Mouse (Mus musculus) urinary bladder, postnatal 25 days (tissue): Measurements from ENCODE around the gene Cebpb.

ENCODE experiments used
- DNase-seq: peaks from one replicate; pipeline ENCODE4 v3.0.0; 2022; ENCODE audit warnings: low spot score

Cebpb gene

DNA sequence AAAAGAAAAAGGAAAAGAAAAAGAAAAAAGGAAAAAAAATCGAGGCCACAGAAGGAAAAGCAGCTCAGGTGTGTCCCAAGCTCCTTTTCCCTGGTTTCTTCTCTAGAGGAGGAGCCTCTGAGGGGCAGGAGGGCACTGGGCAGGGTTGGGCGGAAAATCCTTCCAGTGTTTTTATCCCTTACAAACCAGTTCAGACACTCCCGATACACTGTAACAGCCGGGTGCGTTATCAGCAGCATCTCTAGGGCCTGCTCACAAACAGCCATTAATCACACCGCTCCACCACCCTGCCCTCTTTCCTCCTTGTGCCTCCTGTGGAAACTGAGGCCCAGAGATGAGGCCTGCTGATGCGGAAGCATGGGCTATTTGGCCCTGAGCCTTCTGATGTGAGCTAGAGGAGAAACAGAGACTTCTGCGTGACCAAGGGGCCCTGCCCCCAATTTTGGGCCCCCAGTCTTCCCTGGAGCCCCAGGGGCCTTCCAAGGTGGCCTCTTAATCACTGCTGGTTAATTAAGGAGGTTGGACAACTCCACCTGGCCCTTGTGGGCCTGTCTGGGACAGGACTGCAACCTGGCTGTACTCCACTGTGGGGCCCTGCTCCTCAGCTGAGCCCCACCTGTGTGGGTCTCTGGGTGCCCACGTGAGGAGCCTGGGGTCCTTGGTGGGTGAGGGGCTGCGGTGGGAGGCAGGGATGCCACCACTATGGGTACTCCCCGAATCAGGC lies 32.6 kb downstream of the Cebpb start:
- no peak for DNase-seq

DNA sequence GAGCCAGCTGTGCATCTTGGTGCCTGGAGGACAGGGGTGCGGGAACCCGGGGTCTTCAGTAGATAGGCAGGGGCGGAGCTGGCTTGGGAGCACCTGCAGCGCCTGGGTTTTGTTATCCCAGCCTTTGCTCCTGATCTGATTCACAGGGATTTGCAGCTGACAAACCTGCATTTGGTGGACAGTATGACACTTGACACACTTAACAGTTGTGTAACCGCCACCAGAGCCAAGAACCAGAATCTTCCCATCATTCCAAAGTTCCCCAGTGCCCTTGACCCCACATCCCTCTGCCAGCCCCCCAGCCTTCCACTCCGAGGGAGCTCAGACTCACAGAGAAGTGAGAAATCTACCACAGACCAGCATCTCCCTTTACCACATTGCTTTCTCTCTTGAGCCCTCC lies 33.8 kb downstream of the Cebpb start:
- no peak for DNase-seq

DNA sequence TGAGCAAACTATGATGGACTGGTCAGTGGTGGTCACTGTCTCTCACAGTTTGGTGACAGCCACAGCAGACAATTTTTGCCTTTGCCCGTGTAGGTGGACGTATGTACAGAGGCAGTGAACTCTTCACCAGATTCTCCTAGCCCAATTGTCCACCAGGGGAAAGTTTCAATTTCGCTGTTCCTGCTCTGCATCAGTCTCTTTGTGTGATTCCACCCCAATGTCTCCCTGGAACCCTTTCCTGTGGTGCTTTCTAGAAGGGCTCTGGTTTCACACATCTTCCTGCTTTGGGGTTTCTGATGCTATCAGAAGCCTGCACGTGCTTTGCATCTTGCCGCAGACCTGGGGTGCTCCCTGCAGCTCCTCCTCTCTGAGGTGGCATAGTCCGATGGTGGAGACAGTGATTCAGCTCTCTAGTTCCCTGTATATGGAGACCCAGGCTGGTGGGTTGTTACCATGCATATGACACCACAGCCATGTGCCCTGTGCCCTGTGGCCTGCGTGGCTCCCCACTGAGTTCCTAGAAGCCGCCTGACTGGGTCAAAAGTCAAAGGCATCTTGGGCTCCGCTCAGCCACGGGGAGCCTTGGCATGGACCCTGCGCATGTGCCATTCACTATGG lies 35.0 kb downstream of the Cebpb start:
- DNase-seq, result no peak

DNA sequence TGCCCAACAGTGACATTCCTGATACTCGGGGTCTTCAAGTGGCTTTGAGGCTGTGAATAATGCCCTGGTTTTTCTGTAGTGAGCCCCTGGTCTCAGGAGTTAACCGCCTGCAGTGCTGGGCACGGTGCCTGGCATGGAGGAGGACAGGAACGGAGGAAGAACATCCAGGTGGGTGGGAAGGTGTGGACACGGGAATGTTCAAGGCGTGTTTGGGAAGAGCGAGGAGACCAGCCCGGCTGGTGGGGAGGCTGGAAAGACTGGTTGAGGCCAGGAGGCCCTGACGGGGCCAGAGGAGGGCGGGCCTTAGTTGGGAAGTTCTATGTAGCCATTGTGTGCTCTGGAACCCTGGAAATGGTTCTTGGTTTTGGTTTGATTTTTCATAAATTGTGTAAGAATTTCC lies 37.2 kb downstream of the Cebpb start:
- no peak for DNase-seq

DNA sequence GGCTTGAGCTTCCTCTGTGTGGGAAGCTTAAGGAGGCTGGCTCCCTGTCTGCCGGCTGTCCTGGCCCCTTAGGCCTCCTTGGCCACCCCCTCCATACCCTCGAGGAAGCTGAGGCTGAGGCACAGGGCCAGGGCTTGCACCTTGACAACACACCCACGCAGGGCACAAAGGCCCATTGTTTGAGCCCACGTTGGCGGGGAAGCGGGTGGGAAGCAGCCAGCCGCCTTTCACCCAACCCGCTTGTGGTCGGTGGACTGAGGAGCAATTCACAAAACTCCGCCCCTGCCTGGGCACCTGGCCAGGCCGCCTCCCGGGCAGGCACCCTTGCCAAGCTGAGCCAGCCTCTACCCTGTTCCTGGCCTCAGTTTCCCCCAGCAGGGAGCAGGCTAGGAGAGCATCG lies 38.4 kb downstream of the Cebpb start:
- no peak for DNase-seq

DNA sequence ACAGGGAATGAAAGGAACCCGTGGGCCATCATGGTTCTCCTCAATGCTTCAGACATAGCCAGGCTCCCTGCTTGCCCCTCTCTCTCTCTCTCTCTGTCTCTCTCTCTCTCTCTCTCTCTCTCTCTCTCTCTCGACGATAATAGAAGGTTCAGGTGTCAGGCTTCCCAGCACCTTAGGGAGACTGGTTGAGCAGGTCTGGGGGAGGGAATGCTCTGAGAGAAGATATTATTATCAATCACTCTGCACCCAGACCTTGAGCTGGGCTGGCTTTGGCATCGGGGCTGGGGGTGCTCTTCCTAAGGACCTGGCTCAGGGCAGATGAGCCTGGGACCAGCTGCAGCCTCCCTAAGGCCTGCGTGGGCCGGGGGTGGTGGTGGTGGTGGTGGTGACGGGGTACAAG lies 41.3 kb downstream of the Cebpb start:
- no peak for DNase-seq

DNA sequence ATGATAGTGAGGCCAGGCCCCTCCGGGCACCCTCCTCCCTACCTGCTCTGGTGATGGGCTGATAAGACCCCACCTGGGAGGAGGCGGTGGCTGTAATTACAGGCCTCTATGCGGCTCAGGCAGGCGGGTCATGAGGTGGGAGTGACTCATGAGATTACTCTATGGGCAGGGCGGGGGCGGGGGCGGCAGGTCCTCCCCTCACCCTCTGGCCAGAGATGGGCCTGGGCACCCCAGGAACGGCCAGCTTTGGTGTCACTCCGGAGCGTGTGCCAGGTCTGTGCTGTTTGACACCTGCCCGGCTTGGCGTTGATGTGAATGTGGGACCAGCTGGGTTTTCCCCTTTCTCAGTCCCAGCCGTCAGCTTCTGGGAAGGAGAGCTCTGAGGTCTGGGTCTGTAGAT lies 42.4 kb downstream of the Cebpb start:
- no peak for DNase-seq

DNA sequence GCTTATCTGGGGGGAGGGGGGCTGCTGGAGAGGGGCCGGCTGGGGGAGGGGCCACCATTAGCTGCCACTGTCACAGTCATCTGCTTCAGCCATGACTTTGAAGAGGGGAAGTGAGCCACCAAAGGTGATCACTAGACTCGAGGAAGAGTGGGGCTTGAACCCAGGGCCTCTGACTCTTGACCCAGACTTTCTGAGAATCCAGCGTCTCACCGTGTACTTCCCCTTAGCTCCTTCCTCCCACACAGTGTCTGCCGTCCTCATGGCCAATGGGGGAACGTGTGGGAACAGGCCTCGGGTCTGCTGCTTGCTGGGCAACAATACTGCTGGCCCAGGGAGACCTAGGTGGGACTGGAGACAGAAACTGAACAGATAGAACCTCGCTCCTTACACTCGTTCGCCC lies 46.1 kb downstream of the Cebpb start:
- DNase-seq, result no peak

DNA sequence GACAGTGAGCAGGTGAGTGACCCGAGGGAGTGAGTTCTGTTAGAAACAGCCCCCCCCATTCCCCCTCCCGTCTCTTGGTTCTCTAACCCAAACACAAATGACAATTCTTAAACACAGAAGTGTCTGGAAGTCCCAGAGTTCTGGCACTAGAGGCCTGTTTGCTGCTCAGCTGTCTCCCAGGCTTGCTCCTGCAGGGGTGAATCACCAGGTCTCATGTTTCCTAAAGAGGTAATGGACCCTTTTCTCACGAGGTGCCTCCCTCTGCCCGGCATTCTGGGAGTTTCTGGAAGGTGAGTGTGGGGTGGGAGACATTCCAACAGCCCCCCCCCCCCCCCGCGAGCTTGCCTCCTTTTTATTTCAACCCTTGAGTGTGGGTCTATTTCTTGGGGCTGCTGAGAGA lies 50.3 kb downstream of the Cebpb start:
- DNase-seq, result no peak
